Mouse (Mus musculus) bone marrow, adult 2 months (tissue): ENCODE measurements at regions not wholly inside any gene's neighbourhood (a gene's known extent, or its start where the extent isn't known, plus 50 kb on each side); places are given as distances from the start of the nearest gene placed in this dataset.

Source experiments
- H3K27ac ChIP-seq: fragments of 200-500 bp; 2 replicates; pipeline ENCODE4 v1.5.1; 2012; ENCODE audit warnings: low read depth, mild to moderate bottlenecking, control low read depth, inconsistent platforms, low read length; ENCODE audit not compliant: control insufficient read depth, poor library complexity, insufficient read depth
- H3K4me1 ChIP-seq: fragments of 200-500 bp; 2 replicates; pipeline ENCODE4 v1.6.1; 2011; ENCODE audit warnings: low read length; ENCODE audit not compliant: control insufficient read depth, insufficient read depth
- H3K4me3 ChIP-seq: fragments of 200-500 bp; replicated peaks from 2 replicates; pipeline ENCODE3; 2011; ENCODE audit warnings: mild to moderate bottlenecking, low read depth, low read length, control low read depth; ENCODE audit not compliant: control insufficient read depth
- CTCF ChIP-seq: fragments of 200-500 bp; IDR thresholded peaks from 2 replicates; pipeline ENCODE4 v1.5.1; 2011; ENCODE audit warnings: low read length, control low read depth; ENCODE audit not compliant: control insufficient read depth, insufficient read depth
- POLR2A ChIP-seq: fragments of 200-500 bp; IDR thresholded peaks from 2 replicates; pipeline ENCODE4 v1.6.1; 2011; ENCODE audit warnings: low read depth, mild to moderate bottlenecking, control low read depth, low read length, borderline replicate concordance; ENCODE audit not compliant: control insufficient read depth
- WGBS: fragments of 180-500 bp; shearing (Covaris S2); methylation state at CpG from one replicate; pipeline ENCODE4 v1.1.7; 2018; 5-methylcytosine and 5-hydroxymethylcytosine counted together

GRCm38 (mm10) chr16:87083505-87083904, 270.5 kb upstream of the N6amt1 start:
- H3K4me1 ChIP-seq: no peaks in the 10 kb centered on the region
- WGBS: 63% methylated on average over 2 of the region's 2 CpGs
- TF ChIP-seq POLR2A (no peak), CTCF (no peak)
- H3K27ac ChIP-seq: no peak overlapping the region
- H3K4me3 ChIP-seq: no peak overlapping the region

GRCm38 (mm10) chr16:87077385-87077784, 276.6 kb upstream of the N6amt1 start:
- 77% methylated on average over 2 of the region's 2 CpGs for WGBS
- H3K4me3 ChIP-seq: no peak overlapping the region

GRCm38 (mm10) chr16:87069294-87069693, 284.7 kb upstream of the N6amt1 start:
- WGBS: 59% methylated on average over 2 of the region's 2 CpGs
- H3K27ac ChIP-seq: no peak overlapping the region
- no peaks in the 10 kb centered on the region for H3K4me1 ChIP-seq
- H3K4me3 ChIP-seq: no peak overlapping the region
- TF ChIP-seq POLR2A: no peak
- no peak for TF ChIP-seq CTCF

More at GRCm38 (mm10) chr16:87077385-87077784, 276.6 kb upstream of the N6amt1 start:
- TF ChIP-seq POLR2A: no peak
- no peak for TF ChIP-seq CTCF
- Histone ChIP-seq H3K27ac (no peak overlapping the region), H3K4me1 (no peaks in the 10 kb centered on the region)

GRCm38 (mm10) chr16:87067981-87068380, 286.0 kb upstream of the N6amt1 start:
- 74% methylated on average over 1 of the region's 1 CpGs for WGBS
- no peak overlapping the region for H3K4me3 ChIP-seq
- H3K4me1 ChIP-seq: no peaks in the 10 kb centered on the region
- H3K27ac ChIP-seq: no peak overlapping the region
- no peak for TF ChIP-seq POLR2A
- TF ChIP-seq CTCF: no peak

- 79% methylated on average over 5 of the region's 5 CpGs for WGBS
- TF ChIP-seq POLR2A (no peak), CTCF (no peak)
- Histone ChIP-seq H3K27ac (no peak overlapping the region), H3K4me1 (no peaks in the 10 kb centered on the region), H3K4me3 (no peak overlapping the region)
Observed at GRCm38 (mm10) chr16:87067523-87067922, 286.5 kb upstream of the N6amt1 start.

GRCm38 (mm10) chr16:87060473-87060872, 293.5 kb upstream of the N6amt1 start:
- Histone ChIP-seq H3K4me3 (no peak overlapping the region), H3K27ac (no peak overlapping the region), H3K4me1 (no peaks in the 10 kb centered on the region)
- no peak for TF ChIP-seq CTCF
- TF ChIP-seq POLR2A: no peak
- 83% methylated on average over 8 of the region's 8 CpGs for WGBS

GRCm38 (mm10) chr16:87049741-87050383, 304.1 kb upstream of the N6amt1 start:
- no peaks in the 10 kb centered on the region for H3K4me1 ChIP-seq
- no peak for TF ChIP-seq CTCF
- TF ChIP-seq POLR2A: no peak
- 45% methylated on average over 8 of the region's 8 CpGs for WGBS
- H3K27ac ChIP-seq: no peak overlapping the region
- H3K4me3 ChIP-seq: no peak overlapping the region

- H3K4me3 ChIP-seq: no peak overlapping the region
- no peak for TF ChIP-seq CTCF
- no peak for TF ChIP-seq POLR2A
- 78% methylated on average over 5 of the region's 5 CpGs for whole genome bisulfite sequencing
- no peak overlapping the region for H3K27ac ChIP-seq
- no peaks in the 10 kb centered on the region for H3K4me1 ChIP-seq
Observed at GRCm38 (mm10) chr16:87044773-87045561, 309.0 kb upstream of the N6amt1 start.
